Mouse (Mus musculus): ENCODE data around the gene Tmem212. TPM values are rescaled to one million over a fixed set of nuclear protein-coding genes. Genes with fewer than 3 reads are reported as not detected.

Tmem212 gene
- polyA plus RNA-seq, 1 experiment = not detected

GRCm38 (mm10) chr3:27907301-27907700 lies 11.1 kb upstream of the Tmem212 start:
- no peak for TF ChIP-seq GATA1 (IDR thresholded peaks at IDR 0.05; ENCODE audit: low read length)

DNA sequence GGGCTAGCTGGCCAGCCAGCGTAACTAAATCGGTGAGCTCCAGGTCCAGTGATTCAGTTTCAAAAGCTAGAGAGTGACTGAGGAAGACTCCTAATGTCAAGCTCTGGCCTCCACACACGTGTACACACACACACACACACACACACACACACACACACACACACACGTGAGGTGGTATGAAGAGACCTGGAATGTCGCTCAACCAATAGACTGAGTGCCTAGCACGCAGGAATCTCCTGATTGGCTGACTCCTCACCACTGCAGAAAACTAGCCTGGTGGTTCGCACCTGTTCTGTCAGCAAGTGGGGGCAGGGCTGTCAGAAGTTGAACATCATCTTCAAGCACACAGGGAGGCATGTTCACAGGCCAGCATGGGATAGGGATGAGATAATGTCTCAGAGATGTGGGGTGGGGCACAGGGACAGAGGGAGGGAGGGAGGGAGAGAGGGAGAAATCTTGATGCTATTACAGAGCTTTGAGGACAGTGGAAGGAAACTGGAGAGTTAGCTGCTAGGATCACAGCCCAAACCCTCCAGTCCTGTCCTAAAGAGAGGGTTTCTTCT lies 10.6 kb upstream of the Tmem212 start:
- no peak for TF ChIP-seq GATA1 (IDR thresholded peaks at IDR 0.05; ENCODE audit: low read length)

- TF ChIP-seq GATA1 (IDR thresholded peaks at IDR 0.05; ENCODE audit: low read length) = no peak
These were observed 8.6 kb upstream of the Tmem212 start for GRCm38 (mm10) chr3:27904659-27905330.

DNA sequence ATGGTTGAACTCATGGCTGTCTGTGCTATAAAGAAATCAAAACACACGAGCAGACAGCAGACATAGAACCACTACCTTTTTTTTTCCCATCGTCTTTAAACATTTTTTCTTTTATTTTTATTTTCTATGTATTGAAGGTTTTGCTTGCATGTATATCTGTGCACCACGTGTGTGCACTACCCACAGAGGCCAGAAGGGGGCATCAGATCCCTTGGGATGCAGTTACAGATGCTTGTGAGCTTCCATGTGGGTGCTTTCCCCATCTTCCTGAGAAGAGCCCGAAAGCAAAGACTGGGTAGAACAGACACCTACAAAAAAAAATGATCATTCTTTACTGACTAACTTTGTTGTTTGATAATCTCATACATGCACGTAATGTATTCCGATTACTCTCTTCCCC lies 5.7 kb upstream of the Tmem212 start:
- no peak for TF ChIP-seq GATA1 (IDR thresholded peaks at IDR 0.05; ENCODE audit: low read length)

DNA sequence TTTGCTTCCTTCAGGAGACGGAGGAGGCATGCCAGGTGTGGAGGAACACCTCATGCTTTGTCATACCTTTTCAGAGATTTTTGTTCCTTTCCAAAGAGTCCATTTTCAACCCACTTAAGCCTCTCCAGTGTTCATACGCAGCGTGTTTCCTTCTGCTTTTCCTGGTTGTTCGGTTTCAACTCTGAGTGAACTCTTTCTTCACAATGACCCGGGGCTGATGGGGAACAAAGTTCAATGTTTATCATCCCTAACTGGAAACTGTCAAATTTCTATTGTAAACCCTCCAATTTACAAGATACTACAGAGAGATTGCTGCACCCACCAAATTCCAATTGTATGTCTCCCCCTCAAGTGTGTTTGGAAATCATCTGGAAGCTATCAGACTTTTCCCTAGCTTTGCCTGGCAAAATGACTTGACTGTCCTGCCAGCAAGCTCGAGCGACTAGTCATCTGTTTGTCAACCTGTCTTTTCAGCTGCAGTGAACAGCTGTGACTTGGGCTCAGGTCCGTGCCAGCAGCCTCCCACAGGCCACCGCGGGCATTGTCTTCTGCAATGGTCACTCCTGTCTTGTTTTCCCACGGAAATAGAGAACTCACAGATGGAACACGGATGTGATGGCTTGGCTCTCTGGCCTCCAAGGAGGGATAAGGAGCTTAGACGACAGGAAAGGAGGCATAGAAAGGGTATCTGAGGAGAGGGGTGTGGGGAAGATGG lies 3.0 kb upstream of the Tmem212 start:
- no peak for TF ChIP-seq GATA1 (IDR thresholded peaks at IDR 0.05; ENCODE audit: low read length)

DNA sequence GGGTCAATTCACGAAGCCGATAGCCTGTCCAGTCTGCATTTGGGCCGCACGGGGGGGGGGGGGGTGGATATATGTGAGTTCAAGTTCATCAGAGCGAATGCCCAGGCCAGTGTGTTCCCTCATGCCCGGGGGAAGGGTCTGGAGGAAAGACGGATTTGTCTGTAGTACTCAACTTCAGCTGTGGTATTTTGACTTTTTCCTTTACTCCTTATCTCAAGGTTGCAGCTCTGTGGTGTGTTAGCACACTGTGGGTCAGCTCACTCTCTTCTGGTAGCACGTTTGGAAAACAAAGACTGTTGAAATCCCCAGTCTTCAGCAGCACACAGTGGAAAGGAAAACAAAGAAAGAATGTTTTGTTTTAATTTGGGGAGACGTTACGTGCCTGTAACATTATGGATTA lies 2.0 kb upstream of the Tmem212 start:
- TF ChIP-seq GATA1 (IDR thresholded peaks at IDR 0.05; ENCODE audit: low read length) = no peak

DNA sequence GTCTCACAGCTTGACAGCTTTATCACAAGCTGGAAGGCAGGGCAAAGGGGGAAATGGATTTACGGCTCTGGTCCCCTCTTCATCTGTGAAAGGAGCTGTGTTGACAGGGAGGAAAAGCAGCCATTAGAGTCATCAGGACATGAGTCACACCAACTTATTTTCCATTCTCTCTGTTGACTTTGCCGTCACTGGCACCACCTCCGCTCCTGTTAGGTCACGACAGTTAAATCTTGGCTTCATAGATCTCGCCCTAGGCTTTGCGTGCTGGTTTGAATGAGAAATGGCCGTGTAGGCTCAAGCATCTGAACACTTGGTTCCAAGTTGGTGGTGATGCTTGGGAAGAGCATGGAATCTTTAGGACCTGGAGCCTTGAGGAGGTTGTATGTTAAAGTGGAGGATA lies 9.6 kb downstream of the Tmem212 start:
- no peak for TF ChIP-seq GATA1 (IDR thresholded peaks at IDR 0.05; ENCODE audit: low read length)

DNA sequence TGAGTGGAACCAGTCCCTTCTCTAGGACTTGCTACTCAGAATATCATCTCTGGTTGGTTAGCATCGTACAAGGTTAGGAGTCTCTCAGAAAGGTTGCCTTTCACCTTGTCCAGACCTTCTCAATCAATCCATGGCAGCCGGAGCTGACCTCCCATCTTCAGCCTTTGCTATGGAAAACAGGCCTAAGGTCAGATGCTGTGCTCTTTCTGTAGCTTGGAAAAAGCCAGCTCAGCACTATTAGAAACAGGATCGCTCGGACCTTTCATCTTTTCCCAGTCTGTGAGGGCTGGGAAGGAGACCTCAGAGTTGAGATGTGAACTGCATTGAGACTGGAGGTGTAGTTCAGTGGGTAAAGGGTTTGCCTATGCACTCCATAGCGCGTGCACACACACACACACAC lies 10.6 kb downstream of the Tmem212 start:
- TF ChIP-seq GATA1 (IDR thresholded peaks at IDR 0.05; ENCODE audit: low read length) = no peak

GRCm38 (mm10) chr3:27881897-27882835 lies 14.0 kb downstream of the Tmem212 start:
- TF ChIP-seq GATA1 (IDR thresholded peaks at IDR 0.05; ENCODE audit: low read length) = no peak

DNA sequence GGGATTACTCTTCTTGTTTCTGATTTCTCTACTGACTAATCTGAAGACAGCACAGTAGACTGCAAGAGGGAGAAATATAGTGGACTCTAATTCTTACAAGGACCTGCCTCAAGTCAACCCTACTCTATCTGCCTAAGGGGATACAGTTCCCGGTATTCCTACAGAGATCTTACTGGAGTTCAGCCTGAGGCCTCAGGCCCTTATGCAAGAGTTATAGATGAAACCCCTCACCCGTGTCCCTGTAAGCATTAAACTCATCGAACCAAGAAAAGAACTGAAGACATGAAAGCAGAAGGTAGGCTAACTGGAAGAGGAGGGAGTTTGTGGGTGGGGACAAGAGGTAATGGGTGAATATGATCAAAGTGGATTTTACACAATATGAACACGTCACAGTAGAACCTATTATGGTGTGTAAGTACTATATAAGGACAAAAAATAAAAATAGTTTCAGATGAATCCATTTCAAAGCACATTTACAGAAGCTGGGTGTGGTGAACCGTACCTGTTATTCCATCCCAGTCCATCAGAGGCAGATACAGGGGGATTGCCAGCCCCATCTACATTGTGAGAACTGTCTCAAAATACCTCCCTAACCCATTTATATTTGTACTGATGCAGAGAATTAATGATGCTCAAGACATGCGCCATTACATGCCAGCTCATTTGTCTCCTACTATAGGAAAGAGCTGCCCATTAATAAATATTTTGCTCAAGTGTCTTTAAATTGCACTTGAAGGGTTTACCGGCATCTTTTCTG lies 17.1 kb downstream of the Tmem212 start:
- no peak for TF ChIP-seq GATA1 (IDR thresholded peaks at IDR 0.05; ENCODE audit: low read length)

DNA sequence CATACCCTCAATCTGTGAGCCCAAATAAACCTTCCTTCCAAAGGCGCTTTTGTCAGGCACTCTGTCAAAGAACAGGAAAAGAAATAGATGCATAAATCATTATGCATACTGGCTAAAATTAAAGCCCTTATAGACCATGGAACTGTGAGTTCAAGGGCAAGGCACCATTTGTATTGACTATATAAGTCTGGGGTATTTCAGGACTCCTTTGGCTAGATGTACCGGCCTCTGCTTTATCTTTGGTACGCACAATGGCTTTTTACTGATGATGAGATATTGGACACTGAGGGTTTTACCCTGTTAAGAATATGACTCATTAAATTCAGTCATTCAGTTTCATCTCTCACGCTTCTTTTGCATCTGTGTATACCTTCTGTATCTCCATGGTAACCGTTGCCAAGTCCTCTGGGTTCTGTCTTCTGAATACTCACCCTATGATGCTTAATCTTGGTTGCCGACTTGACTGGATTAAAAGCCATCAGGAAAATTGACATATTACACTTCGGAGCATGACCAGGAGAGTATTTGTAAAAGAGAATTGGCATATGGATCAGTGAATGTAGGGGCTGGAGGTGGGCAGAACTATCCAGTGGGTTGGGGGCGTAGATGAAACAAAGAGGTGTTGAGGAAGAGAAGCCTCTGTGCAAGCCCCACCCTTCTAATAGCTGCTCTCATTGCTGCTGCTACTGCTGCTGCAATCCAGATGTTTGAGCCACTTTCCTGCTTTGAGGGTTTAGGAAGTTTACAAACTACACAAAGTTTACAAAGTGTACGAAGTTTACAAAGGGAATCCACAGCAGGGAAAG lies 22.7 kb downstream of the Tmem212 start:
- TF ChIP-seq GATA1 (IDR thresholded peaks at IDR 0.05; ENCODE audit: low read length) = no peak

DNA sequence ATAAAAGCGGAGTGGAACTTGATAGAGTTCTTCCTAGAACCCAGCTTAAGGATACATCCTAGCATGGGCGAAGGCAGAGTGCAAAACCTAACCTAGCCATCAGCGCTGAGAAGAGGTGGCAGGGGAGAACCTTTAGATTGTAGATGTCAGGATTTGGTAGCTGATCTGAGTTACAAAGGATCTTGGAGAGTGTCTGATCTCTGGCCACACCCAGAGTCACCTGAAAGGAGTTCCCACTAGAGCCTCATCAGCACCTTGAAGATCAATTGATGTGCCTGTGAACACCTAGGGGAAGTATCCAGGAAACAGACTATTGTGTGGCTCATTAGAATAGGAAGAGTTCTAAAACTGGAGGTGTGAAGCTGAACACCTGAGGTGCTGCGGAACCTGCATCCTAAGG lies 23.7 kb downstream of the Tmem212 start:
- TF ChIP-seq GATA1 (IDR thresholded peaks at IDR 0.05; ENCODE audit: low read length) = no peak

DNA sequence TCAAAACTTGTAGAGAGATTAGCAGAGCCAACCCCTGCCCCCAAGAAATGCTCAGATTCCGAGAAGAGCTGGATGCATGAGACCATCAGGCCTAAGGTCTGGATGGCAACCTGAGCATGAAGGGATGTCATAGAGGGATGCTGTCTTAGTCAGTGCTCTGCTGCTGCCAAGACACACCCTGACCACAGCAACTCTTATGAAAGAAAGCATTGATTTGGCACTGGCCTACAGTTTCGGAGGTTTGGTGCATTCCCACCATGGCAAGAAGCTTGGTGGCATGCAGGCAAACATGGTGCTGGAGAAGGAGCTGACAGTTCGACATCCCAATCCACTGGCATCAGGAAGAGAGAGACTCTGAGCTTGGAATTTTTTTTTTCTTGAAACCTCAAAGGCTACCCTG lies 24.3 kb downstream of the Tmem212 start:
- no peak for TF ChIP-seq GATA1 (IDR thresholded peaks at IDR 0.05; ENCODE audit: low read length)

- TF ChIP-seq GATA1 (IDR thresholded peaks at IDR 0.05; ENCODE audit: low read length) = no peak
These were observed 24.8 kb downstream of the Tmem212 start for GRCm38 (mm10) chr3:27871371-27871770.

Measured in G1E-ER4 (cell line).